14 mouse cellular contexts compared by ENCODE assay signal in genomic region chr14:57982450-57982849, GRCm38 (mm10). TPM values are rescaled to one million over a fixed set of nuclear protein-coding genes. Genes with fewer than 3 reads are reported as not detected.
DNase-seq lines count a peak whose midpoint lies in the region; ATAC-seq and TF ChIP-seq lines count a peak whose summit lies in the region.
"Had no signal": no experiment of that assay in that cellular context is flagged by ENCODE, and none has a peak within 500 bp of the region (broad histone marks: within the 10 kb centered on the region; RNA-seq: fewer than 3 reads in every experiment).

No protein-coding gene starts in this region.

- no peak overlapping the region for H3K27ac ChIP-seq in forebrain, embryonic 12.5 days
- no peak overlapping the region for H3K27ac ChIP-seq in forebrain, postnatal 0 days (ENCODE audit: low read depth, low read length)
- H3K27ac ChIP-seq in kidney, embryonic 16.5 days (ENCODE audit: low read length): no peak overlapping the region
- H3K27ac ChIP-seq in limb, embryonic 12.5 days: peak overlapping the region; percentile 50; the same call in 1 of the 2 replicates
- no peak overlapping the region for H3K27ac ChIP-seq in cerebellum, adult 2 months (ENCODE audit: insufficient read depth, low read length)
- H3K27ac ChIP-seq: left cerebral cortex, adult 2 months had no signal

- no peak for DNase-seq in forebrain, postnatal 0 days
- DNase-seq in kidney, adult 8-10 months: no peak
- no peak for DNase-seq in cerebellum, adult 2 months
- DNase-seq in thymus, postnatal 36 days: no peak
- DNase-seq: adrenal gland, postnatal 25 days; B cell, adult 2 months; right cerebral cortex, postnatal 4 days; thymus, postnatal 14 days had no signal

- peak overlapping the region; percentile 21; the same call in 1 of the 2 replicates for H3K4me2 ChIP-seq in forebrain, embryonic 12.5 days
- no peak overlapping the region for H3K4me2 ChIP-seq in forebrain, postnatal 0 days (ENCODE audit: low read depth)
- H3K4me2 ChIP-seq in kidney, embryonic 16.5 days (replicated peaks; ENCODE audit: low read depth, low read length): no peak overlapping the region
- H3K4me2 ChIP-seq in limb, embryonic 12.5 days: peak overlapping the region; percentile 43
- H3K4me2 ChIP-seq in myocyte (ENCODE audit: low read depth): peak overlapping the region; percentile 41
- H3K4me2 ChIP-seq: liver, embryonic 11.5 days had no signal

- H3K4me1 ChIP-seq in forebrain, embryonic 12.5 days: peaks cover 12% of the 10 kb centered on the region
- no peaks in the 10 kb centered on the region for H3K4me1 ChIP-seq in forebrain, postnatal 0 days (ENCODE audit: insufficient read depth)
- peaks cover 30% of the 10 kb centered on the region for H3K4me1 ChIP-seq in kidney, embryonic 16.5 days (ENCODE audit: insufficient read depth, low read length)
- H3K4me1 ChIP-seq in limb, embryonic 12.5 days (replicated peaks): peaks cover 49% of the 10 kb centered on the region
- H3K4me1 ChIP-seq in cerebellum, adult 2 months (ENCODE audit: control insufficient read depth, insufficient read depth, low read length): peaks cover 7% of the 10 kb centered on the region

- TF ChIP-seq POLR2A in myocyte (IDR thresholded peaks at IDR 0.05; ENCODE audit: insufficient read length, low read depth): no peak
- no peak for TF ChIP-seq POLR2A in cerebellum, adult 2 months (IDR thresholded peaks at IDR 0.05; ENCODE audit: borderline replicate concordance, insufficient read depth, low read length)

- H3K4me3 ChIP-seq in forebrain, embryonic 12.5 days (replicated peaks): no peak overlapping the region
- H3K4me3 ChIP-seq in forebrain, postnatal 0 days (ENCODE audit: low read depth, low read length): no peak overlapping the region
- no peak overlapping the region for H3K4me3 ChIP-seq in kidney, embryonic 16.5 days (ENCODE audit: low read length)
- no peak overlapping the region for H3K4me3 ChIP-seq in limb, embryonic 12.5 days (replicated peaks)
- H3K4me3 ChIP-seq in myocyte: no peak overlapping the region
- H3K4me3 ChIP-seq in cerebellum, adult 2 months (replicated peaks; ENCODE audit: insufficient read depth, low read depth, low read length): no peak overlapping the region
- H3K4me3 ChIP-seq: left cerebral cortex, adult 2 months had no signal

- H3K9ac ChIP-seq in forebrain, embryonic 12.5 days: no peak overlapping the region
- H3K9ac ChIP-seq in forebrain, postnatal 0 days: no peak overlapping the region
- 0 out of 2 replicates have a peak overlapping the region, but pooled peaks have one; percentile 22 for H3K9ac ChIP-seq in kidney, embryonic 16.5 days (replicated peaks; ENCODE audit: low read length)
- no peak overlapping the region for H3K9ac ChIP-seq in limb, embryonic 12.5 days (replicated peaks)

- H3K27me3 ChIP-seq in forebrain, embryonic 12.5 days: no peaks in the 10 kb centered on the region
- H3K27me3 ChIP-seq in forebrain, postnatal 0 days (ENCODE audit: insufficient read depth, low read length): no peaks in the 10 kb centered on the region
- no peaks in the 10 kb centered on the region for H3K27me3 ChIP-seq in kidney, embryonic 16.5 days (ENCODE audit: insufficient read depth, low read length)
- H3K27me3 ChIP-seq in limb, embryonic 12.5 days: no peaks in the 10 kb centered on the region
- no peaks in the 10 kb centered on the region for H3K27me3 ChIP-seq in myocyte (ENCODE audit: control insufficient read depth, insufficient read depth, insufficient read length)
- H3K27me3 ChIP-seq in cerebellum, adult 2 months (ENCODE audit: control insufficient read depth, insufficient read depth, low read length): no peaks in the 10 kb centered on the region

- ATAC-seq in forebrain, embryonic 12.5 days (ENCODE audit: low FRiP score): no peak
- no peak for ATAC-seq in forebrain, postnatal 0 days
- ATAC-seq in kidney, embryonic 16.5 days (ENCODE audit: low FRiP score, low TSS enrichment): no peak
- no peak for ATAC-seq in limb, embryonic 12.5 days (ENCODE audit: insufficient number of reproducible peaks, insufficient read depth, low FRiP score, low TSS enrichment, low read depth)

- H3ac ChIP-seq in myocyte (ENCODE audit: control insufficient read depth, insufficient read length): no peak overlapping the region

- peaks cover 4% of the 10 kb centered on the region for H3K36me3 ChIP-seq in forebrain, embryonic 12.5 days (replicated peaks)
- H3K36me3 ChIP-seq in forebrain, postnatal 0 days (ENCODE audit: insufficient read depth): no peaks in the 10 kb centered on the region
- no peaks in the 10 kb centered on the region for H3K36me3 ChIP-seq in kidney, embryonic 16.5 days (ENCODE audit: insufficient read depth, low read length)
- H3K36me3 ChIP-seq in limb, embryonic 12.5 days: peaks cover 4% of the 10 kb centered on the region
- no peaks in the 10 kb centered on the region for H3K36me3 ChIP-seq in myocyte (ENCODE audit: control insufficient read depth, insufficient read depth)

- 0 out of 2 replicates have a peak, but pooled peaks cover 3% of the 10 kb centered on the region for H3K9me3 ChIP-seq in forebrain, embryonic 12.5 days
- no peaks in the 10 kb centered on the region for H3K9me3 ChIP-seq in forebrain, postnatal 0 days (ENCODE audit: low read length)
- H3K9me3 ChIP-seq in kidney, embryonic 16.5 days (ENCODE audit: low read length): no peaks in the 10 kb centered on the region
- H3K9me3 ChIP-seq in limb, embryonic 12.5 days: no peaks in the 10 kb centered on the region

- TF ChIP-seq CTCF in forebrain, postnatal 0 days (IDR thresholded peaks at IDR 0.05; ENCODE audit: low read depth): no peak
- TF ChIP-seq CTCF in cerebellum, adult 2 months (IDR thresholded peaks at IDR 0.05; ENCODE audit: borderline replicate concordance, insufficient read depth, low read depth, low read length): no peak

- H3K79me2 ChIP-seq in myocyte (ENCODE audit: control insufficient read depth, insufficient read depth): peaks cover 5% of the 10 kb centered on the region

- WGBS in forebrain, embryonic 12.5 days: 9% methylated on average over 7 of the region's 7 CpGs
- 15% methylated on average over 7 of the region's 7 CpGs for WGBS in forebrain, postnatal 0 days
- 17% methylated on average over 7 of the region's 7 CpGs for WGBS in kidney, embryonic 16.5 days
- 8% methylated on average over 7 of the region's 7 CpGs for WGBS in limb, embryonic 12.5 days
- 75% methylated on average over 7 of the region's 7 CpGs for WGBS in cerebellum, adult 2 months

TF ChIP-seq in myocyte, 11 proteins besides CTCF, POLR2A, EP300 and RAD21:
- no peak for TF ChIP-seq SRF (IDR thresholded peaks at IDR 0.05; ENCODE audit: control insufficient read depth, insufficient read length, low read depth)
- no peak for TF ChIP-seq TCF3 (IDR thresholded peaks at IDR 0.05; ENCODE audit: insufficient read length, low read depth)
- no peak for TF ChIP-seq CEBPB (IDR thresholded peaks at IDR 0.05; ENCODE audit: insufficient read depth, poor library complexity, severe bottlenecking)

RNA-seq across cellular contexts. Expression of gene Micu2, which starts 16.6 kb away (rescaled TPM):
- 70.4 and 72.5 TPM in 2 replicates for polyA plus RNA-seq in forebrain, embryonic 12.5 days (2016; fragmentation: Nextera tagmentation; extraction: Ambion mirVana)
- total RNA-seq in forebrain, postnatal 0 days (2014; rRNA removed): 65.1 and 67.9 TPM in 2 replicates
- polyA plus RNA-seq in forebrain, postnatal 0 days (2015; fragmentation: Nextera tagmentation; extraction: Ambion mirVana): 66.8 and 72.1 TPM in 2 replicates
- polyA plus RNA-seq in kidney, embryonic 16.5 days (2015; fragmentation: Nextera tagmentation; extraction: Ambion mirVana): 86.2 and 92.1 TPM in 2 replicates
- 98.2 and 99.0 TPM in 2 replicates for polyA plus RNA-seq in limb, embryonic 12.5 days (2016; fragmentation: Nextera tagmentation; extraction: Ambion mirVana)
- polyA plus RNA-seq in myocyte (2012; fragmentation: generic; extraction: Trizol): 48.2 TPM
- 19.8 and 21.3 TPM in 2 replicates for polyA plus RNA-seq in cerebellum, adult 2 months (2012; rRNA removed)

Comparison
In these comparisons a context has a peak if more than half of its experiments do, and no peak if none do; other contexts are left out.
1. H3K4me2 ChIP-seq: peak in forebrain, embryonic 12.5 days (single experiment), limb, embryonic 12.5 days (single experiment) and myocyte (single experiment); none in forebrain, postnatal 0 days (single experiment) and kidney, embryonic 16.5 days (single experiment).